Mouse (Mus musculus) liver, adult (tissue): Measurements from ENCODE around the gene Hsd17b11.

Source experiments
- GATA4 ChIP-seq: IDR thresholded peaks from 2 replicates; pipeline ENCODE4 v1.6.1; 2014; ENCODE audit warnings: mild to moderate bottlenecking, low read length; ENCODE audit not compliant: insufficient replicate concordance

The Hsd17b11 gene

GRCm38 (mm10) chr5:103972379-103972778 is 49.3 kb downstream of the Hsd17b11 start:
- TF ChIP-seq GATA4: no peak

- no peak for TF ChIP-seq GATA4
These were observed 50.7 kb downstream of the Hsd17b11 start for GRCm38 (mm10) chr5:103971051-103971450.

- TF ChIP-seq GATA4: no peak
These were observed 58.7 kb downstream of the Hsd17b11 start for GRCm38 (mm10) chr5:103962935-103963429.

DNA sequence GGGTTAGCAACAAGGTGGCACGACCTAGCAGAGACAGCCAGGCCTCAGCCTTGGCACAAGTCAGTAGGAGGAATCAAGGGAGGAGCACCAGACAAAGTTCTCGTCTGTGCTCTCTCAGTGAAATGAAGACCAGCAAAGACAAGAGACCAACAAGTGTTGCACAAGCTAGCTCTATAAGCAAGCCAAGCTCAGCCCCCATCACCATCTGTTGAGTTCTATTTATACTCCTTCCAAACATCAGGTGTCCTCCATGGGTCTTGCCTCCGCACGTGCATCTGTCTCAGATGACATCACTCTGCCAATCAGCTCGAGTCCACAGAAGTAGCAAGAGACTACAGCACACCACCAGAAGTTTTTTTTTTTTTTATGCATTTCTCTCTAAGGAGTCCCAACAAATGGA is 67.1 kb downstream of the Hsd17b11 start:
- no peak for TF ChIP-seq GATA4

DNA sequence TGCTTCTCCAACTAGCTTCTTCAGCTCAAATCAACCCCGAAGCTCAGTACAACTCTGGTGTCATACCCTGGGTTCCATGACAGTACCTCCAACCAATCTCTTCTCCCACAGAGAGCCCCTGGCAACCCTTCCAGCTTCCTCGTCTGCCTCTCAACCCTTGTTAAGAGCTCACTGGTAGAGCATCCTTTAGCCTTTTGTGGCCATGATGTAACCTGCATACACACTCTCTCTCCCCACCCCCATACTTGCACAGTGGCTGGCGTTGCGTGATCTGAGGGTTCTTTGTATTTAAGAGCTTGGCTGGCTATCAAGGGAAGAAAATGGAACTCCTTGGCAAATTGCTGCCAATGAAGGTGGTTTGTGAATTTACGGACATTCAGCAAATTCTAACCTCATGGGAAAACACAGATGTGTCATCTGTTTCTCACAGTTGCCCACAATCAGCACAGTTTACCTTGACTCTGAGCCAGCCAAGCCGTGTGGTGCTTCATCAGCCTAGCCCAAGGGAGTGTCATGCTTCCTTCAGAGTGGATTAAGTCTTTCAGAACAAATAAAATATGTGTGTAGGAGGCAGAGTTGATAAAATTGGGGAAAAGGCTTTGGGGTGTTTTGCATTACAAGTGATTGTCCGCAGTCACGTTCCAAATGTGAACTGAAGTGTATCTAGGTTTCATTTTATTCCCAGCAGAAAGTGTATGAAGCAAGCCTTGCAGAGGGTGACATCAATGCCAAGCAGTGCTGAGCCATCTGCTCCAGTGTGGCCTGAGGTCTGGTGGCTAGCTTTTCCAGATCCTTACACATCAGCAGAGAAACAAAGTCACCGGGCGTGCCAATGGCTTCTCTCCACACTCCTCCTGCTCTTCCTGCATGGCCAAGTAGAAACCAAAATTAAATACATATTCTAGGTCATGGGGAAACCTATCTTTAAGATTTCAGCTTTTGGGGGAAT is 68.3 kb downstream of the Hsd17b11 start:
- no peak for TF ChIP-seq GATA4

DNA sequence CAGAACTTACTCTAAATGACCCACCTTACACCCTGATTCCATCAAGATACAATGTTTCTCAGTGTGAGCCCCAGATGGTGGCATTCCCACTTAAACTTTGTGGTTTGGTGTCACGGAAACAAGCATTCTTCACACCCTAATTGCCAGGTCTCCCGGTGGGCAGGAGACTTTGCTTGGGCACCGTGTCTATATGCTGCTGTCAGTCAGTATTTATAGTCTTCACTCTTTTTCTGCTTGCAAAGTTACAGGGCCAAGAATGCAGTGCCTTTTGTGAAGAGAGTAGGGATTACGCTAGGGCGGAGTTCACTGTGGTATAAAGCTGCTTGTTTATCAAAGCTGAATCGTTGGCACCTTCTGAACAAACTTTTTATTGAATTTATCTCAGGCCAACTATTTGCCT is 78.5 kb downstream of the Hsd17b11 start:
- no peak for TF ChIP-seq GATA4

- no peak for TF ChIP-seq GATA4
These were observed 81.9 kb downstream of the Hsd17b11 start for GRCm38 (mm10) chr5:103939856-103940255.
